8 mouse cellular contexts compared by ENCODE assay signal in the genomic region with DNA sequence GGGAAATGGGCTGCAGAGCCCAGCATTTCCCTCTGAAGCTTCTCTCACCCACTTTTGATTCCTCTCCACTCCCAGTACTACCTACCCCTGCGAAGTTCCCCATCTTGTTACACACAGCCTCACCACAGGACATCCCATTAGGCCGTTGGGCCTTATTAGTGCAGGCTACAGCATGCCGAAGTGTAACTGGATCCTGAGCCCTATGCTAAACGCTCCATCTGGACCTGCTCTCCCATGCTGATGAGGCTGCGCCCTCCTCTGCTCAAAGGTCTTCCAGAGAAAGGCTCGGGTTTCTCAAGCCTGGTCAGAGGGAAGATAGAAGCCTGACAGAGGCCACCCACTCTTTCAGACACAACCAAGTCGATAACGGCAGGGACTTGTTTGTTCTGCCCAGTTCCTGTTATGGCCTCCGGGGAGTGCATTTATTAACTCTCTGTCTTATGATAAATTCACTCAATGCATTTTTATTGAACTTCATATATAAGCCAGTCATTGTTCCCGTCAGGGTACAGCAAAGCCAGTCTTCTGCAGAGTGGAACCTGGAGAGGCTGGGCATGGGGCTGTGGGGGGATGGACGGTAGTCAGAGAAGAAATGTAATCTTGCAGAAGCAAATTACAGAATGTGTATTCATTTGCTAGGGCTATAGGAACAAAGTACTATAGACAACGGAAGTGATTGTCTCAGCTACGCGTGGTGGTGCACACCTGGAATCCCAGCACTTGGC.
DNase-seq lines count a peak whose midpoint lies in the region; ATAC-seq lines count a peak whose summit lies in the region.

No protein-coding gene starts in this region.

- ATAC-seq in heart, embryonic 11.5 days (replicated peaks; ENCODE audit: insufficient number of reproducible peaks, low FRiP score, low TSS enrichment), result no peak
- no peak for ATAC-seq in megakaryocyte, adult 5-6 weeks (ENCODE audit: poor library complexity, severe bottlenecking)

- H3K9me3 ChIP-seq in heart, embryonic 11.5 days (replicated peaks; ENCODE audit: control insufficient read depth, low read length), result no peaks in the 10 kb centered on the region
- H3K9me3 ChIP-seq in midbrain, embryonic 10.5 days (replicated peaks), result no peaks in the 10 kb centered on the region

- no peaks in the 10 kb centered on the region for H3K36me3 ChIP-seq in heart, embryonic 11.5 days (ENCODE audit: control insufficient read depth, insufficient read depth, low read length)
- H3K36me3 ChIP-seq in midbrain, embryonic 10.5 days, result no peaks in the 10 kb centered on the region

- no peaks in the 10 kb centered on the region for H3K27me3 ChIP-seq in heart, embryonic 11.5 days (ENCODE audit: control insufficient read depth, insufficient read depth, low read length)
- peaks cover 21% of the 10 kb centered on the region for H3K27me3 ChIP-seq in midbrain, embryonic 10.5 days (ENCODE audit: low read depth, poor library complexity, severe bottlenecking)

- H3K27ac ChIP-seq in heart, embryonic 11.5 days (ENCODE audit: low read depth, low read length), result no peak overlapping the region
- 0 out of 2 replicates have a peak overlapping the region, but pooled peaks have one; percentile 46 for H3K27ac ChIP-seq in midbrain, embryonic 10.5 days (replicated peaks)

- peak overlapping the region; percentile 14; the same call in 1 of the 2 replicates for H3K4me2 ChIP-seq in heart, embryonic 11.5 days

- H3K4me1 ChIP-seq in heart, embryonic 11.5 days (ENCODE audit: control insufficient read depth, insufficient read depth, low read length), result peaks cover 4% of the 10 kb centered on the region; the same call in 1 of the 2 replicates
- peaks cover 19% of the 10 kb centered on the region for H3K4me1 ChIP-seq in midbrain, embryonic 10.5 days

- H3K4me3 ChIP-seq in heart, embryonic 11.5 days (ENCODE audit: low read depth, low read length), result no peak overlapping the region
- H3K4me3 ChIP-seq in midbrain, embryonic 10.5 days, result no peak overlapping the region

- intact Hi-C loops in heart, postnatal 14 days (cut with DNase I), result loop anchor here (2.0 kb wide), 1 partner anchor 18 kb away; no protein-coding TSS in a partner anchor

- no peak overlapping the region for H3K9ac ChIP-seq in heart, embryonic 11.5 days (ENCODE audit: low read depth, low read length)

- WGBS in heart, embryonic 11.5 days (ENCODE audit: insufficient replicate concordance), result 33% methylated on average over 14 of the region's 14 CpGs
- 46% methylated on average over 14 of the region's 14 CpGs for WGBS in midbrain, embryonic 10.5 days

- DNase-seq in heart, postnatal 14 days, result no peak
- peak; percentile 86 for DNase-seq in embryo, embryonic 10 days (ENCODE audit: low spot score)
- DNase-seq in forelimb bud, embryonic 11.5 days (ENCODE audit: low read depth, low spot score), result peak; percentile 89
- peak; percentile 37 for DNase-seq in midbrain, embryonic 10.5 days (ENCODE audit: low spot score)
- DNase-seq in spleen, adult 18-20 months, result no peak
- no peak for DNase-seq in adrenal gland, postnatal 14 days

Comparison
In these comparisons a context has a peak if more than half of its experiments do, and no peak if none do; other contexts are left out.
1. DNase-seq: peak in embryo, embryonic 10 days (single experiment), forelimb bud, embryonic 11.5 days (single experiment) and midbrain, embryonic 10.5 days (single experiment); none in heart, postnatal 14 days (0 of 2), spleen, adult 18-20 months (0 of 2) and adrenal gland, postnatal 14 days (single experiment).